Mouse (Mus musculus): ENCODE measurements at regions not wholly inside any gene's neighbourhood (a gene's known extent, or its start where the extent isn't known, plus 50 kb on each side); places are given as distances from the start of the nearest gene placed in this dataset.

DNA sequence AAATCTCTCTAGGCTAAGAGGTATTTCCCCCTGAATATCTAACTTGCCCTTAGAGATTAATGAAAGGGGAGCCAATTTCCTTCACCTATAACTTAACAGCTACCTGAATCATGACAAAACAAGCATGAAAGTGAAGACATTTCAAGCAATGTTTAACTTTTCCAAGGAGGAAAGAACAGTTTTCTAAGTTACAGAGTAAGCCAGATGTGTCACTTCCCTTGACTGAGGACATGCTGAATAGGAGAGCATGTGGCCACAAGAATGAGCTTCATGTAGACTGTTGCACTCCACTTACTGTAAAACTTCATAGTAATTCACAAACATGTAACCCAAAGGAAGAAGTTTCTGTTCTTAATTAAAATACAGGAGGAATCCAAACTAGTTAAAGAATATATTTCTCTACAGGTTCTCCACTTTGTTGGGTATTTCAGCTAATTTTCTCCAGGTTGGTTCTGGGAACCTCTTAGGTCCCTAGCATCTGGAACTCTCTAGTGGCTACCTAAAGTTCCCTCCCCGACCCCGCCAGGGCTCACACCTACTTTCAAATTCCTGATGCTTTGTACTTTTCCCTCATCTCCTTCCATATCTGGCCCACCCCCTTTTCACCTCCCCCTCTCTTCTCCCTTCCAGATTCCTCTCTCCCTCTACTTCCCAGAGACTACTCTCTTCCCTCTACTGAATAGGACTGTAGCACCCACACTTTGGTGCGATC is 142.0 kb upstream of the Tyrp1 start:
- H3K4me1 ChIP-seq (replicated peaks): no peaks in the 10 kb centered on the region; the same call in 1 of the 2 replicates
- H3K27ac ChIP-seq: no peak overlapping the region
- no peak overlapping the region for H3K4me2 ChIP-seq
- 91% methylated on average over 3 of the region's 3 CpGs for WGBS
- no peaks in the 10 kb centered on the region for H3K36me3 ChIP-seq
- H3K9me3 ChIP-seq: no peaks in the 10 kb centered on the region
- no peak overlapping the region for H3K9ac ChIP-seq (replicated peaks)
- H3K4me3 ChIP-seq (replicated peaks): no peak overlapping the region
- no peaks in the 10 kb centered on the region for H3K27me3 ChIP-seq
- no peak for ATAC-seq (ENCODE audit: insufficient number of reproducible peaks, insufficient read depth, low FRiP score, low TSS enrichment, low read depth)

DNA sequence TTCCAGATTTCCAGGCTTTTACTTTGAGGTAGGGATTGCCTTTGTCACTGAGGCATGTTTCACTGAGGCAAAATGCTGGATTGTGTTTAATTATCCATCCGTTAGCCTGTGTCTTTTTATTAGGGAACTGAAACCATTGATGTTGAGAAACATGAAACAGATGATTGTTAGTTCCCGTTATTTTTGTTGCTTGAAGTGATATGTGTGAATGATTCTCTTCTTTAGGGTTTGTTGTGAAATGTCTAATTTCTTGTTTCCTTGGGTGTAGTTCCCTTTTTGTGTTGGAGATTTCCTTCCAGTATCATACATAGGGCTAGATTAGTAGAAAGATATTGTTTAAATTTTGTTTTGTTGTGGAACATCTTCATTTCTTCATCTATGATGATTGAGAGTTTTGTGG is 121.2 kb upstream of the Tyrp1 start:
- 56% methylated on average over 2 of the region's 2 CpGs for WGBS
- Histone ChIP-seq H3K4me2 (no peak overlapping the region), H3K27ac (no peak overlapping the region), H3K36me3 (no peaks in the 10 kb centered on the region), H3K9me3 (no peaks in the 10 kb centered on the region), H3K4me1 (replicated peaks) (no peaks in the 10 kb centered on the region), H3K27me3 (no peaks in the 10 kb centered on the region), H3K4me3 (replicated peaks) (no peak overlapping the region), H3K9ac (replicated peaks) (no peak overlapping the region)
- ATAC-seq (ENCODE audit: insufficient number of reproducible peaks, insufficient read depth, low FRiP score, low TSS enrichment, low read depth): no peak

DNA sequence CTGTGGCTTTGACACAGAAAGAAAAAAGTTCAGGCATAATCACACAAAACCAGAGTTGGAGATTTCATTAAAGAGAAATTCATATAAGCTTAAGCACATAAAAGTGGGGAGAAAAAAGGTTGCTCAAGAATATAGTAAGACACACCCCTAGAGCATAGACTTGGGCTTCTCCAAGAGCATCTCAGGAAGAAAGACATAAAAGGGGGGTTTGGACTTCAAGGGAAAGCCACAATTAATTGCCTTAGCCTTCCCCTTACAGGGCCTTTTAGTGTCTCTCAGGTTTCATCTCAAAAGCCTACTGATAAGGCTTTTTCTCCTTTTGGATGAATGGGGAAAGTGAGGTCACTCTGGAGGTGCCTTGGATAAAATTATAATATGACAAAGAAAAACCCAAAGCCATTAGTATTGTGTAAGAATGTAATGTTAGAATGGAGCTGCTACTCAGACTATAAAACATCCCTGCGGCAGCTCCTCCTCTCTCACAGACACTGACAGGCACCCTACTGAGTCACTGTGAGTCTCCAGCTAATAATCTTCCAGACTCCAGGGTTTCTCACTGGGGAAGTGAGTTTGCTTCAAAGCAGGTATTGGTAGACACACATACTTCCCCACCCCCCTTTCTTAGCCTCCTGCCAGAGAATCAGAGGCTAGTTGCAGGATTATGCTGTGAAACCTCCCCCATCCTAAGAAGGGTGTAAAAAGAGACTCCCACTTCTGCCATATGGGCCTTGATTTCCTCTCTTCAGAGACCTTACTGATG is 88.8 kb upstream of the Tyrp1 start:
- H3K4me3 ChIP-seq (replicated peaks): no peak overlapping the region
- H3K27ac ChIP-seq: no peak overlapping the region
- H3K4me2 ChIP-seq: no peak overlapping the region
- no peaks in the 10 kb centered on the region for H3K36me3 ChIP-seq
- 0 out of 2 replicates have a peak, but pooled peaks cover 2% of the 10 kb centered on the region for H3K4me1 ChIP-seq (replicated peaks)
- H3K27me3 ChIP-seq: no peaks in the 10 kb centered on the region
- 4% methylated on average over 1 of the region's 1 CpGs for WGBS
- no peak for ATAC-seq (ENCODE audit: insufficient number of reproducible peaks, insufficient read depth, low FRiP score, low TSS enrichment, low read depth)
- H3K9ac ChIP-seq (replicated peaks): no peak overlapping the region
- H3K9me3 ChIP-seq: no peaks in the 10 kb centered on the region

DNA sequence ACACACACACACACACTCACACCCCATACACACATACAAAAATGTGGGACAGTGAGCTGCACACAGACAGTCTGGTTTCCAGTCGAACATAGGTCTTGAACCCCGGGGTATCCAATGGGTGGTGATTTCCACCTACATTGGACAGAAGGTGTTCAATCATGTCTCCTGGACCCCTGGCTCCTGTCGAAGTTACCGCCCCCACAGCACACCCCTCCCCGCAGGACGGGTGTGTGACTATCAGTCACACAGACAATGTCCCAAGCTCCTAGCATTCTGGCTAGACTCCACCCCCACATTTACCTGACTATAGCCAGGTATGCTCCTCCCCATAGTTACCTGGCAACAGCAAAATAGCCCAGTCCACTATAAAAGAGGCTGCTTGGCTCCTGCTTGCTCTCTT is 81.7 kb upstream of the Tyrp1 start:
- Histone ChIP-seq H3K27me3 (no peaks in the 10 kb centered on the region), H3K4me2 (no peak overlapping the region), H3K27ac (no peak overlapping the region), H3K9me3 (no peaks in the 10 kb centered on the region), H3K36me3 (no peaks in the 10 kb centered on the region), H3K4me1 (replicated peaks) (no peaks in the 10 kb centered on the region), H3K9ac (replicated peaks) (no peak overlapping the region), H3K4me3 (replicated peaks) (no peak overlapping the region)
- 76% methylated on average over 6 of the region's 6 CpGs for WGBS
- ATAC-seq (ENCODE audit: insufficient number of reproducible peaks, insufficient read depth, low FRiP score, low TSS enrichment, low read depth): peak; percentile 63; the same call in 1 of the 2 replicates

DNA sequence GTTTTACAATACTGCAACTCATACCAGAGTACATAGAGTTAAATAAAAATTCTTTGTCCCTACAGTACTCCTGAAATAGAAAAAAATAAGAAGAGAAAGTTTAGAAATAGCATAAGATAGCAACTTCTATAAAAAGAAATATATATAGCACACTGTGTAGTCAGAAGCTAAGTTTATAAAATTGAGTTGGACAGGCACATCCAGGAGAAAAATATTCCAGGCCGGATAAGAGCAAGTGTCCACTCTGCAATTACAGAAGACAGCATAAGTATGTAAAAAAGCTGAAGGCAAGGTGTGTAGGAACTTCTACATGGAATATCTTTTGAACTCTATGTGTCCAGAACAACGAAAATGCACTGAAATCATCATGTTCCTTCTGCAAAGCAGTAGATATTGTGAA is 77.8 kb upstream of the Tyrp1 start:
- Histone ChIP-seq H3K9me3 (no peaks in the 10 kb centered on the region), H3K36me3 (no peaks in the 10 kb centered on the region), H3K27ac (no peak overlapping the region), H3K4me3 (replicated peaks) (no peak overlapping the region), H3K9ac (replicated peaks) (no peak overlapping the region), H3K4me2 (no peak overlapping the region), H3K4me1 (replicated peaks) (no peaks in the 10 kb centered on the region), H3K27me3 (no peaks in the 10 kb centered on the region)
- WGBS: 83% methylated on average over 2 of the region's 2 CpGs
- ATAC-seq (ENCODE audit: insufficient number of reproducible peaks, insufficient read depth, low FRiP score, low TSS enrichment, low read depth): no peak

DNA sequence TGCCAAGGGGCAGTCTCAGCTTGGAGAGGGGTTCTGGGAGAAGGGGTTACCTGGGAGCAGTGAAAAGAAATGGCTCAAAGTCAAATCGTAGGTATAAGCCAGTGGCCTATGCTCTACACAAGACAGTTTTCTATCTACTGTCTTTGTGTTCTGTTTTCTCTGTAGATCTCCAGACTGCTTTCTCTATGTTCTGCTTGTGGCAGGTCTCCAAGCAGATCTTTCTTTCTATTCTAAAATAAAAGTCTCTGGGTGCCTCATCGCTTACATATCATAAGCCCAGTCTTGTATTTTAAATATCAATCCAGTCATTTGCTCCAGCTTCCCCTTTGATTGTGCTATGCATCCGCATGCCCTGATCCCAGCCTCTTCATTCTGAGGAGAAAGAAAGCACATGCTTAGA is 69.9 kb upstream of the Tyrp1 start:
- ATAC-seq (ENCODE audit: insufficient number of reproducible peaks, insufficient read depth, low FRiP score, low TSS enrichment, low read depth): no peak
- H3K4me1 ChIP-seq (replicated peaks): no peaks in the 10 kb centered on the region
- no peaks in the 10 kb centered on the region for H3K27me3 ChIP-seq
- H3K4me3 ChIP-seq (replicated peaks): no peak overlapping the region
- H3K36me3 ChIP-seq: no peaks in the 10 kb centered on the region
- no peak overlapping the region for H3K4me2 ChIP-seq
- H3K27ac ChIP-seq: no peak overlapping the region
- WGBS: 88% methylated on average over 3 of the region's 3 CpGs
- H3K9me3 ChIP-seq: no peaks in the 10 kb centered on the region
- H3K9ac ChIP-seq (replicated peaks): no peak overlapping the region

DNA sequence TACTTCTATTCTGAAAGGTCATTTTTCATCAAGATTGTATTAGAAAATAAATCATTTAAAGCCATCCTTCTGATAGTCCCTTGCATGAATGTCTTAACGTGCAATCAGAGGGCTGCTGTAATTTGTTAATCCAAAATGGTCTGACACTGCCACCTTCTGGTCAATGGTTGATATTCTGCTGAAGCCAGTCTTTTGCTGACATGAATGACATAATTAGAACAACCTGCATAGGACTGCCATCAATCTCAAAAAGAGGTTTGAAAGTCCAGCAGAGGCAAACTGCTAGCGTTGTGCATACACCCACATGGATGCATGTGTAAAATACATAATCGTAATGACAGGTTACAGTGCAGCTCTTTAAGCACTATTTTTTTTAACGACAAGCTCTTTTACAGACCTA is 68.1 kb upstream of the Tyrp1 start:
- H3K4me3 ChIP-seq (replicated peaks): no peak overlapping the region
- no peaks in the 10 kb centered on the region for H3K36me3 ChIP-seq
- no peak overlapping the region for H3K27ac ChIP-seq
- 31% methylated on average over 4 of the region's 4 CpGs for WGBS
- no peak overlapping the region for H3K9ac ChIP-seq (replicated peaks)
- no peaks in the 10 kb centered on the region for H3K27me3 ChIP-seq
- H3K4me1 ChIP-seq (replicated peaks): no peaks in the 10 kb centered on the region
- ATAC-seq (ENCODE audit: insufficient number of reproducible peaks, insufficient read depth, low FRiP score, low TSS enrichment, low read depth): 0 out of 2 replicates have a peak, but pooled peaks have one; percentile 35
- H3K9me3 ChIP-seq: no peaks in the 10 kb centered on the region
- H3K4me2 ChIP-seq: no peak overlapping the region

DNA sequence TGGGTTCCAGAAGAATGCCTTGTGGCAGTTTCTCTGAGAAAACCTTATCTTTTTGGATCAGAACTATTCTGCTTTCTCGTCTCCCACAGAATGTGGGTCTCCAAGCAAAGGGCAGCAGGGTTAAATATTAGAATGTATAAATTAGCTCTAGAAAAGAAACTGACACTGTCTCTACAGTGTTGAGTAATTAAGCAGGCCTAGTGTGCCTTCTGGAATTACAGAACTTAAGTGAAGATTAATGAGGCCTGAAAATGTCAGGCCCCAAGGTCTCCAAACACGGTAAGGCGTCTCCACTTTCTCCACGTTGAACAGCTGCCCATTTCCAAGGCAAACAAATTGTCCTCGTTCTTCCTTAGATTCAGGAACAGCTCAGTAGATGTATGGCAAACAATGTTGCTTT is 66.5 kb upstream of the Tyrp1 start:
- H3K4me2 ChIP-seq: no peak overlapping the region
- H3K4me3 ChIP-seq (replicated peaks): no peak overlapping the region
- no peak overlapping the region for H3K27ac ChIP-seq
- H3K27me3 ChIP-seq: no peaks in the 10 kb centered on the region
- no peaks in the 10 kb centered on the region for H3K36me3 ChIP-seq
- H3K9me3 ChIP-seq: no peaks in the 10 kb centered on the region
- WGBS: 55% methylated on average over 5 of the region's 5 CpGs
- H3K9ac ChIP-seq (replicated peaks): no peak overlapping the region
- no peaks in the 10 kb centered on the region for H3K4me1 ChIP-seq (replicated peaks)
- ATAC-seq (ENCODE audit: insufficient number of reproducible peaks, insufficient read depth, low FRiP score, low TSS enrichment, low read depth): no peak

Data from limb, embryonic 12.5 days (tissue).